Mouse (Mus musculus) forebrain, postnatal 0 days (tissue): Measurements from ENCODE around the gene Agbl4. TPM values are rescaled to one million over a fixed set of nuclear protein-coding genes. Genes with fewer than 3 reads are reported as not detected.

Source experiments
- ATAC-seq: fragments of 200-750 bp; cut with Nextera tagmentation; 2 replicates; pipeline ENCODE4 v1.8.0; 2017; ENCODE audit warnings: mild to moderate bottlenecking, moderate library complexity
- DNase-seq: peaks from one replicate; pipeline ENCODE4 v3.0.0-alpha.2; 2015
- H3K27ac ChIP-seq: fragments of 300-500 bp; sonication (generic); 2 replicates; pipeline ENCODE4 v1.5.1; 2014; ENCODE audit warnings: low read depth, mild to moderate bottlenecking, antibody characterized with exemption, low read length, moderate library complexity, mixed read lengths
- H3K27me3 ChIP-seq: fragments of 300-500 bp; sonication (generic); 2 replicates; pipeline ENCODE4 v1.6.1; 2014; ENCODE audit warnings: mild to moderate bottlenecking, low read length, mixed read lengths; ENCODE audit not compliant: insufficient read depth
- H3K36me3 ChIP-seq: fragments of 300-500 bp; sonication (generic); 2 replicates; pipeline ENCODE4 v1.6.1; 2014; ENCODE audit warnings: mild to moderate bottlenecking, moderate library complexity; ENCODE audit not compliant: insufficient read depth
- H3K4me1 ChIP-seq: fragments of 300-500 bp; sonication (generic); 2 replicates; pipeline ENCODE4 v1.6.1; 2014; ENCODE audit warnings: antibody characterized with exemption; ENCODE audit not compliant: insufficient read depth
- H3K4me2 ChIP-seq: fragments of 300-500 bp; sonication (generic); 2 replicates; pipeline ENCODE4 v1.6.1; 2014; ENCODE audit warnings: low read depth, mild to moderate bottlenecking, moderate library complexity
- H3K4me3 ChIP-seq: fragments of 300-500 bp; sonication (generic); 2 replicates; pipeline ENCODE4 v1.5.1; 2014; ENCODE audit warnings: low read depth, low read length, mixed read lengths
- H3K9ac ChIP-seq: fragments of 300-500 bp; sonication (generic); 2 replicates; pipeline ENCODE4 v1.6.1; 2014; ENCODE audit warnings: mild to moderate bottlenecking
- H3K9me3 ChIP-seq: fragments of 300-500 bp; sonication (generic); 2 replicates; pipeline ENCODE4 v1.6.1; 2016; ENCODE audit warnings: low read length
- CTCF ChIP-seq: sonication (generic); IDR thresholded peaks from 2 replicates; pipeline ENCODE4 v1.5.1; 2016; ENCODE audit warnings: antibody characterized with exemption, control low read depth, low read depth
- WGBS: fragments of 180-500 bp; shearing (Covaris S2); extraction: QIAGEN DNeasy Blood & Tissue Kit; methylation state at CpG from one replicate; pipeline ENCODE4 v1.1.7; 2014; 5-methylcytosine and 5-hydroxymethylcytosine counted together
- polyA plus RNA-seq: library from polyadenylated mRNA; unstranded; fragments of >200 nt; fragmentation: Nextera tagmentation; extraction: Ambion mirVana; gene quantifications from 2 replicates; pipeline ENCODE4 v1.2.1, GENCODE M21; 2015
- total RNA-seq: library from RNA; depleted of rRNA; stranded (reverse); fragments of >200 nt; gene quantifications from 2 replicates; pipeline ENCODE4 v1.2.3, GENCODE M21; 2014

Gene Agbl4
- total and polyA plus RNA-seq, 2 experiments from 2014 or later = 3.3 to 6.2 TPM

- no peak overlapping the region for H3K27ac ChIP-seq
- H3K36me3 ChIP-seq = no peaks in the 10 kb centered on the region
- no peak overlapping the region for H3K4me2 ChIP-seq
- TF ChIP-seq CTCF = no peak
- no peak for DNase-seq
- H3K9me3 ChIP-seq = no peaks in the 10 kb centered on the region
- WGBS = 95% methylated on average over 3 of the region's 3 CpGs
- no peak overlapping the region for H3K9ac ChIP-seq
- no peak overlapping the region for H3K4me3 ChIP-seq
- H3K4me1 ChIP-seq = no peaks in the 10 kb centered on the region
- no peaks in the 10 kb centered on the region for H3K27me3 ChIP-seq
- no peak for ATAC-seq
These were observed 669.9 kb downstream of the Agbl4 start for GRCm38 (mm10) chr4:111067330-111067729.

- Histone ChIP-seq H3K9ac (no peak overlapping the region), H3K4me2 (no peak overlapping the region), H3K36me3 (no peaks in the 10 kb centered on the region), H3K4me3 (no peak overlapping the region), H3K27me3 (no peaks in the 10 kb centered on the region), H3K27ac (no peak overlapping the region), H3K4me1 (no peaks in the 10 kb centered on the region), H3K9me3 (no peaks in the 10 kb centered on the region)
- WGBS = 52% methylated on average over 6 of the region's 7 CpGs
- ATAC-seq (no peak), DNase-seq (no peak)
- no peak for TF ChIP-seq CTCF
These were observed 676.5 kb downstream of the Agbl4 start for GRCm38 (mm10) chr4:111073738-111074497.

- ATAC-seq (peak; percentile 14; the same call in 1 of the 2 replicates), DNase-seq (no peak)
- Histone ChIP-seq H3K27ac (no peak overlapping the region), H3K9ac (no peak overlapping the region), H3K4me3 (no peak overlapping the region), H3K9me3 (no peaks in the 10 kb centered on the region), H3K36me3 (no peaks in the 10 kb centered on the region), H3K4me1 (no peaks in the 10 kb centered on the region), H3K27me3 (no peaks in the 10 kb centered on the region), H3K4me2 (no peak overlapping the region)
- no peak for TF ChIP-seq CTCF
- 70% methylated on average over 6 of the region's 6 CpGs for WGBS
These were observed 677.3 kb downstream of the Agbl4 start for GRCm38 (mm10) chr4:111074701-111075154.

GRCm38 (mm10) chr4:111077810-111078209 lies 680.3 kb downstream of the Agbl4 start:
- no peaks in the 10 kb centered on the region for H3K27me3 ChIP-seq
- no peaks in the 10 kb centered on the region for H3K9me3 ChIP-seq
- H3K4me3 ChIP-seq = no peak overlapping the region
- no peak overlapping the region for H3K4me2 ChIP-seq
- 82% methylated on average over 3 of the region's 3 CpGs for WGBS
- DNase-seq (no peak), ATAC-seq (no peak)
- no peaks in the 10 kb centered on the region for H3K4me1 ChIP-seq
- no peak overlapping the region for H3K27ac ChIP-seq
- no peak overlapping the region for H3K9ac ChIP-seq
- TF ChIP-seq CTCF = no peak
- H3K36me3 ChIP-seq = no peaks in the 10 kb centered on the region

- TF ChIP-seq CTCF = no peak
- Histone ChIP-seq H3K4me1 (no peaks in the 10 kb centered on the region), H3K27me3 (no peaks in the 10 kb centered on the region), H3K9me3 (no peaks in the 10 kb centered on the region), H3K9ac (no peak overlapping the region), H3K4me3 (no peak overlapping the region), H3K27ac (no peak overlapping the region), H3K36me3 (no peaks in the 10 kb centered on the region), H3K4me2 (no peak overlapping the region)
- no peak for DNase-seq
- no peak for ATAC-seq
- WGBS = 97% methylated on average over 1 of the region's 1 CpGs
These were observed 687.9 kb downstream of the Agbl4 start for GRCm38 (mm10) chr4:111085330-111085729.

- TF ChIP-seq CTCF = peak; percentile 46
- peak; percentile 42; the same call in 1 of the 2 replicates for ATAC-seq
These were observed 739.0 kb downstream of the Agbl4 start for GRCm38 (mm10) chr4:111136217-111137147.

GRCm38 (mm10) chr4:111147748-111148147 lies 750.3 kb downstream of the Agbl4 start:
- DNase-seq = no peak
- no peaks in the 10 kb centered on the region for H3K4me1 ChIP-seq
- no peaks in the 10 kb centered on the region for H3K27me3 ChIP-seq
- ATAC-seq = no peak
- H3K36me3 ChIP-seq = no peaks in the 10 kb centered on the region
- WGBS = 91% methylated on average over 1 of the region's 1 CpGs
- no peak overlapping the region for H3K9ac ChIP-seq
- no peak overlapping the region for H3K27ac ChIP-seq
- H3K9me3 ChIP-seq = no peaks in the 10 kb centered on the region
- H3K4me3 ChIP-seq = no peak overlapping the region
- TF ChIP-seq CTCF = no peak
- no peak overlapping the region for H3K4me2 ChIP-seq

More at GRCm38 (mm10) chr4:111136217-111137147, 739.0 kb downstream of the Agbl4 start:
- 69% methylated on average over 3 of the region's 3 CpGs for WGBS
- no peak overlapping the region for H3K27ac ChIP-seq
- H3K9me3 ChIP-seq = no peaks in the 10 kb centered on the region
- no peak overlapping the region for H3K4me3 ChIP-seq
- no peaks in the 10 kb centered on the region for H3K36me3 ChIP-seq
- H3K4me1 ChIP-seq = no peaks in the 10 kb centered on the region
- DNase-seq = peak; percentile 2
- no peaks in the 10 kb centered on the region for H3K27me3 ChIP-seq
- no peak overlapping the region for H3K9ac ChIP-seq
- H3K4me2 ChIP-seq = no peak overlapping the region
